Mouse (Mus musculus) C2C12 (cell line): ENCODE data around the gene Tmem233.

Experiments
- CEBPB ChIP-seq: IDR thresholded peaks from one replicate; pipeline ENCODE4 v1.6.1; 2011; ENCODE audit warnings: low read depth, mild to moderate bottlenecking, control low read depth, moderate library complexity
- CTCF ChIP-seq: IDR thresholded peaks from one replicate; pipeline ENCODE4 v1.5.1; 2011; ENCODE audit not compliant: control insufficient read depth, insufficient read depth, insufficient read length
- MAX ChIP-seq: IDR thresholded peaks from one replicate; pipeline ENCODE4 v1.6.1; 2011; ENCODE audit warnings: mild to moderate bottlenecking, control low read depth
- MYOD1 ChIP-seq: IDR thresholded peaks from one replicate; pipeline ENCODE4 v1.6.1; 2011; ENCODE audit warnings: low read depth; ENCODE audit not compliant: control insufficient read depth, insufficient read length
- MYOG ChIP-seq: IDR thresholded peaks from one replicate; pipeline ENCODE4 v1.6.1; 2011; ENCODE audit not compliant: control insufficient read depth, insufficient read length; ENCODE audit errors: extremely low read depth
- USF1 ChIP-seq: IDR thresholded peaks from one replicate; pipeline ENCODE4 v1.6.1; 2011; ENCODE audit warnings: low read depth, mild to moderate bottlenecking, control low read depth, moderate library complexity

- TF ChIP-seq CTCF (no peak), USF1 (no peak), MYOG (no peak), MAX (no peak), MYOD1 (no peak), CEBPB (no peak)
Observed at GRCm38 (mm10) chr5:116018196-116018595, 64.8 kb downstream of the Tmem233 start.
